Mouse (Mus musculus) megakaryocyte-erythroid progenitor cell, adult 5-6 weeks (primary cell): ENCODE measurements around the gene Fbxo39. TPM values are rescaled to one million over a fixed set of nuclear protein-coding genes. Genes with fewer than 3 reads are reported as not detected.

Experiments used
- ATAC-seq: replicated peaks from 2 replicates; pipeline ENCODE4 v1.8.0; 2016; ENCODE audit warnings: mild to moderate bottlenecking, inconsistent platforms; ENCODE audit not compliant: severe bottlenecking, poor library complexity, low FRiP score, low TSS enrichment
- total RNA-seq, 2 experiments: library from RNA; stranded (forward) in 1 of 2; stranded (reverse) in 1 of 2; fragments of 200-1000, 215-1000 nt in 1 of 2; fragments of >200 nt in 1 of 2; fragmentation: Nextera tagmentation in 1 of 2; gene quantifications; 2 replicates each; pipeline ENCODE4 v1.2.3; 2014 to 2017

Gene Fbxo39
- not detected in 2 replicates for total RNA-seq (2014; fragmentation: Nextera tagmentation)
- not detected in 2 replicates for total RNA-seq (2017)

- ATAC-seq: no peak
Observed at GRCm38 (mm10) chr11:72314151-72314895, at the start of gene Fbxo39. TSS of gene Fbxo39 (plus strand) at chr11:72314444.

- ATAC-seq: no peak
Observed at GRCm38 (mm10) chr11:72265483-72265882, 48.8 kb upstream of the Fbxo39 start.

GRCm38 (mm10) chr11:72266207-72266959 is 47.9 kb upstream of the Fbxo39 start:
- peak; percentile 88 for ATAC-seq

GRCm38 (mm10) chr11:72266960-72267560 is 47.2 kb upstream of the Fbxo39 start, which contains the start of gene Slc13a5:
TSS of gene Slc13a5 (minus strand) at chr11:72267222.
- peak; percentile 38; the same call in 1 of the 2 replicates for ATAC-seq

GRCm38 (mm10) chr11:72271761-72272160 is 42.5 kb upstream of the Fbxo39 start:
- no peak for ATAC-seq

GRCm38 (mm10) chr11:72273341-72273740 is 40.9 kb upstream of the Fbxo39 start:
- ATAC-seq: no peak

GRCm38 (mm10) chr11:72281143-72281851 is 32.9 kb upstream of the Fbxo39 start:
- no peak for ATAC-seq

- no peak for ATAC-seq
Observed at GRCm38 (mm10) chr11:72281852-72282400, 32.3 kb upstream of the Fbxo39 start.

GRCm38 (mm10) chr11:72283486-72284224 is 30.6 kb upstream of the Fbxo39 start:
- no peak for ATAC-seq

GRCm38 (mm10) chr11:72284532-72285182 is 29.6 kb upstream of the Fbxo39 start:
- no peak for ATAC-seq

GRCm38 (mm10) chr11:72285971-72286480 is 28.2 kb upstream of the Fbxo39 start:
- ATAC-seq: no peak

- no peak for ATAC-seq
Observed at GRCm38 (mm10) chr11:72286651-72287050, 27.6 kb upstream of the Fbxo39 start.

GRCm38 (mm10) chr11:72287126-72287525 is 27.1 kb upstream of the Fbxo39 start:
- ATAC-seq: no peak

- ATAC-seq: no peak
Observed at GRCm38 (mm10) chr11:72287543-72287942, 26.7 kb upstream of the Fbxo39 start.

GRCm38 (mm10) chr11:72293116-72293515 is 21.1 kb upstream of the Fbxo39 start:
- no peak for ATAC-seq

- ATAC-seq: peak; percentile 94
Observed at GRCm38 (mm10) chr11:72301334-72301733, 12.9 kb upstream of the Fbxo39 start, which contains the start of gene Xaf1. TSS of gene Xaf1 (plus strand) at chr11:72301629.

GRCm38 (mm10) chr11:72302230-72302629 is 12.0 kb upstream of the Fbxo39 start:
- ATAC-seq: 0 out of 2 replicates have a peak, but pooled peaks have one; percentile 31

GRCm38 (mm10) chr11:72307461-72307860 is 6.8 kb upstream of the Fbxo39 start:
- ATAC-seq: no peak
